Mouse (Mus musculus) olfactory bulb, adult 2 months (tissue): ENCODE data around the gene Vps25.

ENCODE experiments used
- CTCF ChIP-seq: fragments of 200-500 bp; IDR thresholded peaks from 2 replicates; pipeline ENCODE4 v1.5.1; 2012; ENCODE audit warnings: low read depth, mild to moderate bottlenecking, low read length, moderate library complexity; ENCODE audit not compliant: insufficient read depth
- POLR2A ChIP-seq: fragments of 200-500 bp; IDR thresholded peaks from 2 replicates; pipeline ENCODE4 v1.6.1; 2012; ENCODE audit warnings: mild to moderate bottlenecking, low read depth, low read length, moderate library complexity; ENCODE audit not compliant: insufficient read depth

GRCm38 (mm10) chr11:101282896-101283295 lies 29.4 kb downstream of the Vps25 start:
- TF ChIP-seq CTCF (no peak), POLR2A (no peak)
